Comparison of ENCODE assay signal across 8 mouse cellular contexts in the genomic region with DNA sequence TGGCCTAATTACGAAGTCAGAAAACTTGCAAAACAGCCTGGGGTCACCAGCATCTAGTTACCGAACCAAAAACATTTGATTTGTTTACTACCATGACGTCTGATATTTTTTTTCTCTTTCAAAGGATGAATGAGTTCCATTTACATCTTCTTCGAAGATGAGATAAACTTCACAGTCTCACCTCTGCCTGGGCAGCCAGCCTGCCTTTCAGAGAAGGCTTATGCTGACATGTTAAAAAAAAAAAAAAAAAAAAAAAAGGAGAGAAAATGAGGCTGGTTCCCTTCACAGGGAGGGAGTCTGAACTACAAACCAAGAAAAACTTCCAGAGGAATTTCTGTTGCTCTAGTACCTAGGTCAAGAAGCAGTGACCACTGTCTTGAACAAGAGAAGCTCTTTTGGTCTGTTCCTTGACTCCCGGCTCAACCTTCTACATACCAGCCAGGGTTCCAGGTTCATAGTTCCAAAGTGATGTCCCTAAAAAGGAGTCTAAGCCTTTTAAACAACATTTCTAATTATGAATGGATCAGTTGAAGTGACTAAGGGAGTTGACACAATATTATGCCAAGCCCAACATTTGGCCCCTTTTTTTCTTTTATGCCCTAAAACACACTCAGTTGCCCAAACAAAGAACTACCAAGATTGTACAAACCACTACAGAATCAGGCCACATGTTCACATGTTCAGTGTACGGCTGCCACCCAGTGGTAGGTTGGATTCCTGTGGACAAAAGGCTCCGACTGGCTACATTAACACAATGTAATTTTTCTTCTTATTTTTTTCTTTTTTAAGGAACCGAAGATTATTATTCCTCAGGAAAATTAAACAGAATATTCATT. TPM values are rescaled to one million over a fixed set of nuclear protein-coding genes. Genes with fewer than 3 reads are reported as not detected.
A peak's percentile ranks its signal among the peaks of the same experiment; 100 is the strongest.
DNase-seq lines count a peak whose midpoint lies in the region; ATAC-seq and TF ChIP-seq lines count a peak whose summit lies in the region.
"Had no signal": no experiment of that assay in that cellular context is flagged by ENCODE, and none has a peak within 500 bp of the region (broad histone marks: within the 10 kb centered on the region; RNA-seq: fewer than 3 reads in every experiment).

No protein-coding gene starts in this region.

- no peaks in the 10 kb centered on the region for H3K9me3 ChIP-seq in midbrain, embryonic 10.5 days (replicated peaks)
- H3K9me3 ChIP-seq: liver, embryonic 15.5 days had no signal

- H3K36me3 ChIP-seq in midbrain, embryonic 10.5 days: no peaks in the 10 kb centered on the region
- H3K36me3 ChIP-seq: liver, embryonic 15.5 days had no signal

- intact Hi-C loops in left cerebral cortex, adult 2 months (cut with DNase I): loop anchor here (1.0 to 5.0 kb wide), 5 partner anchors 95 to 1004 kb away; no protein-coding TSS in a partner anchor

- peak; percentile 86 for TF ChIP-seq CTCF in left cerebral cortex, adult 2 months (IDR thresholded peaks at IDR 0.05)

- peaks cover 7% of the 10 kb centered on the region; the same call in 1 of the 2 replicates for H3K4me1 ChIP-seq in midbrain, embryonic 10.5 days
- H3K4me1 ChIP-seq: liver, embryonic 15.5 days had no signal

- no peaks in the 10 kb centered on the region for H3K27me3 ChIP-seq in midbrain, embryonic 10.5 days (ENCODE audit: low read depth, poor library complexity, severe bottlenecking)
- H3K27me3 ChIP-seq: liver, embryonic 15.5 days had no signal

- peak; percentile 59 for DNase-seq in T-cell, adult 2 months (ENCODE audit: low spot score)
- peak; percentile 72 for DNase-seq in cerebellum, adult 8-10 months
- peak; percentile 27 to 69 for DNase-seq in frontal cortex, postnatal 10 days (ENCODE audit: low spot score in 2 of 2)
- DNase-seq in left cerebral cortex, adult 2 months (ENCODE audit: extremely low spot score in 1 of 2, low spot score in 2 of 2): peak; percentile 65 to 70
- DNase-seq in midbrain, embryonic 10.5 days (ENCODE audit: low spot score): peak; percentile 53
- DNase-seq in skeletal muscle tissue, adult 2 months (ENCODE audit: low read depth, low spot score): peak; percentile 25

- H3K4me3 ChIP-seq in left cerebral cortex, adult 2 months: no peak overlapping the region
- H3K4me3 ChIP-seq in midbrain, embryonic 10.5 days: no peak overlapping the region
- H3K4me3 ChIP-seq: liver, embryonic 15.5 days had no signal

- 71% methylated on average over 8 of the region's 8 CpGs for WGBS in midbrain, embryonic 10.5 days

- peak; percentile 78 for ATAC-seq in inflammation-experienced regulatory T-cells, adult 6 months

- no peak overlapping the region for H3K27ac ChIP-seq in left cerebral cortex, adult 2 months
- peak overlapping the region; percentile 72 for H3K27ac ChIP-seq in midbrain, embryonic 10.5 days (replicated peaks)
- H3K27ac ChIP-seq: liver, embryonic 15.5 days had no signal

RNA-seq across cellular contexts. Expression of a gene that starts 42.4 kb away (rescaled TPM):
- polyA plus RNA-seq in inflammation-experienced regulatory T-cells, adult 6 months (2017; shearing (Covaris generic)): 10 to 100 TPM in 1 of 3 experiments, 1 to 10 TPM in 2; 2.2 to 11.5 (median 4.9) TPM
- 10 to 100 TPM; 65.4 to 72.6 TPM for total RNA-seq in left cerebral cortex, adult 2 months (2021)
- polyA plus RNA-seq in midbrain, embryonic 10.5 days (2016; fragmentation: Nextera tagmentation; extraction: Ambion mirVana): 12.5 and 14.4 TPM in 2 replicates
